Mouse (Mus musculus) embryonic facial prominence, embryonic 14.5 days (tissue): Measurements from ENCODE around the gene Itga11. TPM values are rescaled to one million over a fixed set of nuclear protein-coding genes. Genes with fewer than 3 reads are reported as not detected.
"Not testable (repeated sequence)": the region's sequence is repeated elsewhere in the genome, so short reads cannot be mapped to it uniquely, and the experiment has no call there.

ENCODE experiments used
- ATAC-seq: fragments of 200-750 bp; cut with Nextera tagmentation; 2 replicates; pipeline ENCODE4 v1.8.0; 2017; ENCODE audit warnings: low read depth, moderate number of reproducible peaks, moderate TSS enrichment
- DNase-seq: peaks from one replicate; pipeline ENCODE4 v3.0.0-alpha.2; 2015; ENCODE audit warnings: low spot score
- H3K27ac ChIP-seq: fragments of 300-500 bp; sonication (generic); replicated peaks from 2 replicates; pipeline ENCODE4 v1.5.1; 2014; ENCODE audit warnings: low read depth, mild to moderate bottlenecking, low read length, moderate library complexity
- H3K27me3 ChIP-seq: fragments of 300-500 bp; sonication (generic); replicated peaks from 2 replicates; pipeline ENCODE4 v1.6.1; 2014; ENCODE audit warnings: low read length; ENCODE audit not compliant: control insufficient read depth, insufficient read depth
- H3K36me3 ChIP-seq: fragments of 300-500 bp; sonication (generic); 2 replicates; pipeline ENCODE4 v1.6.1; 2014; ENCODE audit warnings: low read length, mixed read lengths; ENCODE audit not compliant: control insufficient read depth, insufficient read depth
- H3K4me1 ChIP-seq: fragments of 300-500 bp; sonication (generic); 2 replicates; pipeline ENCODE4 v1.6.1; 2014; ENCODE audit warnings: antibody characterized with exemption, low read length; ENCODE audit not compliant: control insufficient read depth, insufficient read depth
- H3K4me2 ChIP-seq: fragments of 300-500 bp; sonication (generic); 2 replicates; pipeline ENCODE4 v1.6.1; 2014; ENCODE audit warnings: low read depth, mild to moderate bottlenecking, low read length, moderate library complexity, mixed read lengths
- H3K4me3 ChIP-seq: fragments of 300-500 bp; sonication (generic); 2 replicates; pipeline ENCODE4 v1.5.1; 2014; ENCODE audit warnings: low read depth, mild to moderate bottlenecking, low read length
- H3K9ac ChIP-seq: fragments of 300-500 bp; sonication (generic); 2 replicates; pipeline ENCODE4 v1.6.1; 2014; ENCODE audit warnings: low read depth, mild to moderate bottlenecking, low read length, moderate library complexity, mixed read lengths
- H3K9me3 ChIP-seq: fragments of 300-500 bp; sonication (generic); 2 replicates; pipeline ENCODE4 v1.6.1; 2016; ENCODE audit warnings: low read length; ENCODE audit not compliant: control insufficient read depth
- WGBS: fragments of 180-500 bp; shearing (Covaris S2); extraction: QIAGEN DNeasy Blood & Tissue Kit; methylation state at CpG from one replicate; pipeline ENCODE4 v1.1.7; 2014; 5-methylcytosine and 5-hydroxymethylcytosine counted together
- polyA plus RNA-seq: library from polyadenylated mRNA; unstranded; fragments of >200 nt; fragmentation: Nextera tagmentation; extraction: Ambion mirVana; gene quantifications from 2 replicates; pipeline ENCODE4 v1.2.1, GENCODE M21; 2014

Itga11 gene
- polyA plus RNA-seq, 1 experiment from 2014 or later = 8.1 TPM

- ATAC-seq (no peak), DNase-seq (no peak)
- H3K27me3 ChIP-seq = no peaks in the 10 kb centered on the region
- peaks cover 27% of the 10 kb centered on the region; the same call in 1 of the 2 replicates for H3K4me1 ChIP-seq
- no peak overlapping the region for H3K9ac ChIP-seq
- 78% methylated on average over 3 of the region's 3 CpGs for WGBS
- no peaks in the 10 kb centered on the region for H3K9me3 ChIP-seq
- no peaks in the 10 kb centered on the region for H3K36me3 ChIP-seq
- no peak overlapping the region for H3K27ac ChIP-seq
- H3K4me2 ChIP-seq = no peak overlapping the region
- no peak overlapping the region for H3K4me3 ChIP-seq
Observed at GRCm38 (mm10) chr9:62649444-62649843, 28.2 kb upstream of the Itga11 start.

GRCm38 (mm10) chr9:62650764-62651163 lies 26.9 kb upstream of the Itga11 start:
- Histone ChIP-seq H3K27ac (no peak overlapping the region), H3K36me3 (no peaks in the 10 kb centered on the region), H3K27me3 (no peaks in the 10 kb centered on the region), H3K4me2 (no peak overlapping the region), H3K9ac (no peak overlapping the region), H3K9me3 (no peaks in the 10 kb centered on the region), H3K4me3 (no peak overlapping the region), H3K4me1 (peaks cover 17% of the 10 kb centered on the region; the same call in 1 of the 2 replicates)
- peak; percentile 71 for DNase-seq
- ATAC-seq = no peak
- WGBS = 44% methylated on average over 6 of the region's 6 CpGs

GRCm38 (mm10) chr9:62654336-62654735 lies 23.3 kb upstream of the Itga11 start:
- Histone ChIP-seq H3K27ac (no peak overlapping the region), H3K27me3 (no peaks in the 10 kb centered on the region), H3K36me3 (no peaks in the 10 kb centered on the region), H3K4me3 (no peak overlapping the region), H3K4me2 (no peak overlapping the region), H3K9me3 (no peaks in the 10 kb centered on the region), H3K9ac (no peak overlapping the region), H3K4me1 (0 out of 2 replicates have a peak, but pooled peaks cover 3% of the 10 kb centered on the region)
- WGBS = 46% methylated on average over 6 of the region's 6 CpGs
- DNase-seq (peak; percentile 25), ATAC-seq (no peak)

GRCm38 (mm10) chr9:62658016-62658415 lies 19.6 kb upstream of the Itga11 start:
- Histone ChIP-seq H3K27me3 (no peaks in the 10 kb centered on the region), H3K9me3 (no peaks in the 10 kb centered on the region), H3K27ac (no peak overlapping the region), H3K4me1 (no peaks in the 10 kb centered on the region), H3K9ac (no peak overlapping the region), H3K4me3 (no peak overlapping the region), H3K36me3 (no peaks in the 10 kb centered on the region), H3K4me2 (no peak overlapping the region)
- DNase-seq = no peak
- WGBS = 82% methylated on average over 3 of the region's 3 CpGs
- no peak for ATAC-seq

GRCm38 (mm10) chr9:62659026-62659425 lies 18.6 kb upstream of the Itga11 start:
- Histone ChIP-seq H3K4me1 (peaks cover 5% of the 10 kb centered on the region; the same call in 1 of the 2 replicates), H3K27ac (no peak overlapping the region), H3K4me2 (no peak overlapping the region), H3K27me3 (no peaks in the 10 kb centered on the region), H3K36me3 (no peaks in the 10 kb centered on the region), H3K9ac (no peak overlapping the region), H3K9me3 (no peaks in the 10 kb centered on the region), H3K4me3 (no peak overlapping the region)
- DNase-seq (no peak), ATAC-seq (no peak)
- 61% methylated on average over 4 of the region's 4 CpGs for WGBS

GRCm38 (mm10) chr9:62660971-62661370 lies 16.7 kb upstream of the Itga11 start:
- H3K4me1 ChIP-seq, H3K27ac ChIP-seq: not testable (repeated sequence)

GRCm38 (mm10) chr9:62663443-62663842 lies 14.2 kb upstream of the Itga11 start:
- Histone ChIP-seq H3K4me3 (no peak overlapping the region), H3K36me3 (no peaks in the 10 kb centered on the region), H3K4me1 (peaks cover 8% of the 10 kb centered on the region; the same call in 1 of the 2 replicates), H3K4me2 (no peak overlapping the region), H3K9me3 (no peaks in the 10 kb centered on the region), H3K9ac (no peak overlapping the region), H3K27ac (0 out of 2 replicates have a peak overlapping the region, but pooled peaks have one; percentile 48), H3K27me3 (no peaks in the 10 kb centered on the region)
- peak; percentile 72 for DNase-seq
- WGBS = 29% methylated on average over 2 of the region's 2 CpGs
- ATAC-seq = no peak

More at GRCm38 (mm10) chr9:62660971-62661370, 16.7 kb upstream of the Itga11 start:
- H3K9ac ChIP-seq, ATAC-seq, H3K9me3 ChIP-seq, H3K4me3 ChIP-seq, H3K27me3 ChIP-seq, H3K4me2 ChIP-seq, DNase-seq, H3K36me3 ChIP-seq: not testable (repeated sequence)
- 94% methylated on average over 8 of the region's 9 CpGs for WGBS

- Histone ChIP-seq H3K4me2 (no peak overlapping the region), H3K27me3 (no peaks in the 10 kb centered on the region), H3K4me1 (peaks cover 8% of the 10 kb centered on the region; the same call in 1 of the 2 replicates), H3K4me3 (no peak overlapping the region), H3K36me3 (no peaks in the 10 kb centered on the region), H3K9ac (no peak overlapping the region), H3K9me3 (no peaks in the 10 kb centered on the region), H3K27ac (no peak overlapping the region)
- DNase-seq (peak; percentile 59), ATAC-seq (no peak)
- 36% methylated on average over 10 of the region's 10 CpGs for WGBS
Observed at GRCm38 (mm10) chr9:62664115-62664725, 13.4 kb upstream of the Itga11 start.

GRCm38 (mm10) chr9:62665892-62666291 lies 11.7 kb upstream of the Itga11 start:
- 75% methylated on average over 4 of the region's 4 CpGs for WGBS
- no peak overlapping the region for H3K4me2 ChIP-seq
- H3K4me3 ChIP-seq = no peak overlapping the region
- H3K9me3 ChIP-seq = no peaks in the 10 kb centered on the region
- no peaks in the 10 kb centered on the region for H3K36me3 ChIP-seq
- H3K27ac ChIP-seq = no peak overlapping the region
- peak; percentile 33 for DNase-seq
- no peak; the same call in 1 of the 2 replicates for ATAC-seq
- H3K4me1 ChIP-seq = peaks cover 8% of the 10 kb centered on the region; the same call in 1 of the 2 replicates
- no peaks in the 10 kb centered on the region for H3K27me3 ChIP-seq
- H3K9ac ChIP-seq = no peak overlapping the region
